Mouse (Mus musculus) brain, embryonic 14.5 days (tissue): ENCODE measurements around the gene Rnf208.

Source experiments
- CTCF ChIP-seq: fragments of 200-500 bp; IDR thresholded peaks from 2 replicates; pipeline ENCODE4 v1.5.1; 2012; ENCODE audit warnings: inconsistent platforms, mild to moderate bottlenecking, moderate library complexity, borderline replicate concordance; ENCODE audit not compliant: insufficient read depth, insufficient read length; ENCODE audit errors: extremely low read depth
- POLR2A ChIP-seq: fragments of 200-500 bp; IDR thresholded peaks from 2 replicates; pipeline ENCODE4 v1.6.1; 2012; ENCODE audit warnings: mild to moderate bottlenecking, inconsistent platforms, borderline replicate concordance; ENCODE audit not compliant: poor library complexity, insufficient read depth, insufficient read length, severe bottlenecking; ENCODE audit errors: extremely low read depth

GRCm38 (mm10) chr2:25267746-25268309 is 25.8 kb downstream of the Rnf208 start:
- TF ChIP-seq CTCF, result no peak
- no peak for TF ChIP-seq POLR2A
